Mouse (Mus musculus) cerebellum, postnatal 10 days (tissue): ENCODE data around the gene Gm20605.

Experiments
- DNase-seq, 2 experiments: peaks; one replicate each; pipeline ENCODE4 v3.0.0; 2021; ENCODE audit warnings: mixed read lengths in 2 of 2

The Gm20605 gene

GRCm38 (mm10) chr5:137653366-137653765 lies 24.4 kb downstream of the Gm20605 start:
- no peak for DNase-seq

- peak in 1 of 2 experiments; percentile 62 for DNase-seq
Observed at GRCm38 (mm10) chr5:137654746-137655145, 25.8 kb downstream of the Gm20605 start.

- peak; percentile 87 to 89 for DNase-seq
Observed at GRCm38 (mm10) chr5:137656977-137657376, 28.0 kb downstream of the Gm20605 start.

GRCm38 (mm10) chr5:137660064-137660688 lies 31.2 kb downstream of the Gm20605 start:
- DNase-seq, result peak in 1 of 2 experiments; percentile 4

GRCm38 (mm10) chr5:137663057-137663456 lies 34.1 kb downstream of the Gm20605 start:
- DNase-seq, result no peak

- DNase-seq, result peak; percentile 56 to 58
Observed at GRCm38 (mm10) chr5:137668971-137669370, 40.0 kb downstream of the Gm20605 start.

- DNase-seq, result peak in 1 of 2 experiments; percentile 40
Observed at GRCm38 (mm10) chr5:137670240-137670639, 41.3 kb downstream of the Gm20605 start.

GRCm38 (mm10) chr5:137671443-137672240 lies 42.7 kb downstream of the Gm20605 start:
- no peak for DNase-seq

- no peak for DNase-seq
Observed at GRCm38 (mm10) chr5:137672361-137672760, 43.4 kb downstream of the Gm20605 start.

GRCm38 (mm10) chr5:137673015-137673414 lies 44.0 kb downstream of the Gm20605 start:
- no peak for DNase-seq

GRCm38 (mm10) chr5:137674786-137675185 lies 45.8 kb downstream of the Gm20605 start:
- DNase-seq, result no peak

- DNase-seq, result no peak
Observed at GRCm38 (mm10) chr5:137677859-137678258, 48.9 kb downstream of the Gm20605 start.

- no peak for DNase-seq
Observed at GRCm38 (mm10) chr5:137678736-137679135, 49.8 kb downstream of the Gm20605 start.

- no peak for DNase-seq
Observed at GRCm38 (mm10) chr5:137679726-137680125, 50.8 kb downstream of the Gm20605 start.

GRCm38 (mm10) chr5:137682526-137682925 lies 53.6 kb downstream of the Gm20605 start:
- DNase-seq, result no peak

- DNase-seq, result peak; percentile 44 to 46
Observed at GRCm38 (mm10) chr5:137683388-137684293, 54.7 kb downstream of the Gm20605 start.

GRCm38 (mm10) chr5:137684294-137685123 lies 55.5 kb downstream of the Gm20605 start, which contains the start of gene Agfg2:
Gene Agfg2, minus strand, starts transcription at chr5:137684726.
- peak; percentile 99 to 100 for DNase-seq

- no peak for DNase-seq
Observed at GRCm38 (mm10) chr5:137685653-137686052, 56.7 kb downstream of the Gm20605 start.

GRCm38 (mm10) chr5:137686127-137686790 lies 57.3 kb downstream of the Gm20605 start:
- DNase-seq, result no peak

- no peak for DNase-seq
Observed at GRCm38 (mm10) chr5:137689974-137690373, 61.0 kb downstream of the Gm20605 start.

- no peak for DNase-seq
Observed at GRCm38 (mm10) chr5:137690531-137690930, 61.6 kb downstream of the Gm20605 start.
